Comparison of ENCODE assay signal across 33 mouse cellular contexts in the genomic region with DNA sequence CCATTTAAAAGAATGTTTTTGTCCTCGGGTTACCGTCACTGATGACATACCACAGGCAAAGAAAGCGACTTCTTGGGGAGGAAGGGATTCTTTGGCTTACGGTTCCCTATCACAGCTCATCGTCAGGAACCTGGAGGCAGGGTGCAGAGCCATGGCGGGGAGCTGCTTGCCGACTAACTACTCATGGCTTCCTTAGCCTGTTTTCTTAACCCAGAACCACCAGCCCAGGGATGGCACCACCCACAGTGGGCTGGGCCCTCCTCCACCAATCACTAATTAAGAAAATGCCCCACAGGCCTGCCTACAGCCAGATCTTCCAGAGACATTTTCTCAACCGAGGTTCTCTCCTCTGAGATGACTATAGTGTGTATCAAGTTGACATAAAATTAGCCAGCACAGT. TPM values are rescaled to one million over a fixed set of nuclear protein-coding genes. Genes with fewer than 3 reads are reported as not detected.
A peak's percentile ranks its signal among the peaks of the same experiment; 100 is the strongest.
DNase-seq lines count a peak whose midpoint lies in the region; ATAC-seq and TF ChIP-seq lines count a peak whose summit lies in the region.
"Had no signal": no experiment of that assay in that cellular context is flagged by ENCODE, and none has a peak within 500 bp of the region (broad histone marks: within the 10 kb centered on the region; RNA-seq: fewer than 3 reads in every experiment).

No protein-coding gene starts in this region.

- no peaks in the 10 kb centered on the region for H3K9me3 ChIP-seq in midbrain, embryonic 11.5 days (ENCODE audit: control insufficient read depth, low read length)
- H3K9me3 ChIP-seq in midbrain, postnatal 0 days (ENCODE audit: low read length), result no peaks in the 10 kb centered on the region
- no peaks in the 10 kb centered on the region for H3K9me3 ChIP-seq in liver, embryonic 16.5 days (replicated peaks; ENCODE audit: control insufficient read depth, low read length)
- H3K9me3 ChIP-seq: embryonic facial prominence, embryonic 10.5 days; embryonic facial prominence, embryonic 15.5 days; forebrain, embryonic 15.5 days; heart, embryonic 12.5 days; limb, embryonic 12.5 days; neural tube, embryonic 15.5 days had no signal

- H3K9ac ChIP-seq in midbrain, embryonic 11.5 days (ENCODE audit: low read length), result no peak overlapping the region
- no peak overlapping the region for H3K9ac ChIP-seq in midbrain, postnatal 0 days (replicated peaks; ENCODE audit: low read length, poor library complexity, severe bottlenecking)
- no peak overlapping the region for H3K9ac ChIP-seq in liver, embryonic 16.5 days (ENCODE audit: low read depth, low read length)
- H3K9ac ChIP-seq: embryonic facial prominence, embryonic 15.5 days; forebrain, embryonic 15.5 days; heart, embryonic 12.5 days; hindbrain, embryonic 14.5 days; limb, embryonic 12.5 days; neural tube, embryonic 15.5 days had no signal

- H3K4me2 ChIP-seq in midbrain, embryonic 11.5 days, result no peak overlapping the region
- H3K4me2 ChIP-seq in midbrain, postnatal 0 days (ENCODE audit: low read depth, low read length, poor library complexity, severe bottlenecking), result no peak overlapping the region
- H3K4me2 ChIP-seq in liver, embryonic 16.5 days (ENCODE audit: low read depth, low read length), result no peak overlapping the region
- H3K4me2 ChIP-seq: embryonic facial prominence, embryonic 15.5 days; forebrain, embryonic 15.5 days; heart, embryonic 12.5 days; hindbrain, embryonic 14.5 days; limb, embryonic 12.5 days; neural tube, embryonic 15.5 days had no signal

- peaks cover 19% of the 10 kb centered on the region for H3K36me3 ChIP-seq in midbrain, embryonic 11.5 days (ENCODE audit: control insufficient read depth, insufficient read depth, low read length)
- peaks cover 31% of the 10 kb centered on the region; the same call in 1 of the 2 replicates for H3K36me3 ChIP-seq in midbrain, postnatal 0 days (ENCODE audit: insufficient read depth, low read length)
- H3K36me3 ChIP-seq in liver, embryonic 16.5 days (ENCODE audit: control insufficient read depth, insufficient read depth), result peaks cover 40% of the 10 kb centered on the region

- no peak for ATAC-seq in midbrain, embryonic 11.5 days (ENCODE audit: low FRiP score)
- no peak for ATAC-seq in midbrain, postnatal 0 days (ENCODE audit: low FRiP score)
- peak; percentile 27; the same call in 1 of the 2 replicates for ATAC-seq in liver, embryonic 16.5 days (ENCODE audit: low read depth)
- ATAC-seq: activated CD4-positive, CD25-positive, alpha-beta regulatory T cell, adult 4 months; forebrain, embryonic 15.5 days had no signal

- DNase-seq in midbrain, embryonic 11.5 days (ENCODE audit: low spot score, missing footprints), result peak; percentile 44
- DNase-seq in midbrain, postnatal 0 days (ENCODE audit: low spot score), result no peak
- peak; percentile 45 for DNase-seq in ES-CJ7 (ENCODE audit: low read depth, low spot score)
- DNase-seq in ZHBTc4 (ENCODE audit: low read depth, low spot score), result peak; percentile 77
- DNase-seq in layer of hippocampus, adult 9-10 months (ENCODE audit: low spot score), result no peak
- DNase-seq in kidney, adult 9 months, result no peak
- DNase-seq: adrenal gland, adult 2 months; adrenal gland, postnatal 36 days; B cell, adult 2 months; cerebellum, adult 18-20 months; cerebellum, postnatal 14 days; gastrocnemius, postnatal 25 days; heart, adult 18-20 months; heart, postnatal 4 days; kidney, adult 18-20 months; kidney, postnatal 4 days; layer of hippocampus, postnatal 36 days; lung, adult 18-20 months; lung, postnatal 10 days; midbrain, embryonic 14.5 days; right cerebral cortex, postnatal 25 days; spleen, adult 18-20 months; thymus, postnatal 4 days had no signal

- WGBS in midbrain, embryonic 11.5 days, result 92% methylated on average over 8 of the region's 8 CpGs
- 92% methylated on average over 8 of the region's 8 CpGs for WGBS in midbrain, postnatal 0 days
- 83% methylated on average over 8 of the region's 8 CpGs for whole genome bisulfite sequencing in liver, embryonic 16.5 days (ENCODE audit: insufficient replicate concordance)

- H3K27me3 ChIP-seq in midbrain, embryonic 11.5 days (ENCODE audit: control insufficient read depth, insufficient read depth, low read length), result no peaks in the 10 kb centered on the region
- no peaks in the 10 kb centered on the region for H3K27me3 ChIP-seq in midbrain, postnatal 0 days (ENCODE audit: insufficient read depth, low read length)
- H3K27me3 ChIP-seq in liver, embryonic 16.5 days (ENCODE audit: control insufficient read depth, insufficient read depth, low read depth, low read length), result no peaks in the 10 kb centered on the region
- H3K27me3 ChIP-seq: embryonic facial prominence, embryonic 15.5 days; forebrain, embryonic 15.5 days; heart, embryonic 12.5 days; limb, embryonic 12.5 days; neural tube, embryonic 15.5 days had no signal

- H3K4me3 ChIP-seq in midbrain, embryonic 11.5 days (ENCODE audit: low read depth, low read length), result no peak overlapping the region
- no peak overlapping the region for H3K4me3 ChIP-seq in midbrain, postnatal 0 days (ENCODE audit: low read depth, low read length)
- H3K4me3 ChIP-seq in liver, embryonic 16.5 days (ENCODE audit: low read depth, low read length), result no peak overlapping the region
- H3K4me3 ChIP-seq: embryonic facial prominence, embryonic 10.5 days; embryonic facial prominence, embryonic 15.5 days; forebrain, embryonic 15.5 days; heart, embryonic 12.5 days; limb, embryonic 12.5 days; neural tube, embryonic 15.5 days had no signal

- H3K27ac ChIP-seq in midbrain, embryonic 11.5 days (ENCODE audit: low read depth, low read length), result no peak overlapping the region
- H3K27ac ChIP-seq in midbrain, postnatal 0 days (ENCODE audit: low read depth, low read length), result no peak overlapping the region
- no peak overlapping the region for H3K27ac ChIP-seq in liver, embryonic 16.5 days (ENCODE audit: low read length)
- H3K27ac ChIP-seq: embryonic facial prominence, embryonic 10.5 days; embryonic facial prominence, embryonic 15.5 days; forebrain, embryonic 15.5 days; hindbrain, embryonic 14.5 days; limb, embryonic 12.5 days; macrophage; neural tube, embryonic 15.5 days had no signal

- no peak for TF ChIP-seq CTCF in midbrain, postnatal 0 days (IDR thresholded peaks at IDR 0.05)

- no peaks in the 10 kb centered on the region for H3K4me1 ChIP-seq in midbrain, embryonic 11.5 days (ENCODE audit: control insufficient read depth, insufficient read depth, low read length)
- no peaks in the 10 kb centered on the region for H3K4me1 ChIP-seq in midbrain, postnatal 0 days (ENCODE audit: insufficient read depth, low read length)
- H3K4me1 ChIP-seq in liver, embryonic 16.5 days (ENCODE audit: control insufficient read depth, low read depth, low read length), result no peaks in the 10 kb centered on the region; the same call in 1 of the 2 replicates
- H3K4me1 ChIP-seq: embryonic facial prominence, embryonic 10.5 days; embryonic facial prominence, embryonic 15.5 days; forebrain, embryonic 15.5 days; heart, embryonic 12.5 days; limb, embryonic 12.5 days; neural tube, embryonic 15.5 days had no signal

RNA-seq across cellular contexts. Expression of a gene that starts 8.9 kb away (rescaled TPM):
- 120 and 121 TPM in 2 replicates for polyA plus RNA-seq in midbrain, embryonic 11.5 days (2014; fragmentation: Nextera tagmentation; extraction: Ambion mirVana)
- total RNA-seq in midbrain, postnatal 0 days (2014; rRNA removed), result 68.1 and 74.6 TPM in 2 replicates
- polyA plus RNA-seq in midbrain, postnatal 0 days (2015; fragmentation: Nextera tagmentation; extraction: Ambion mirVana), result 49.8 and 55.0 TPM in 2 replicates
- 70.7 and 80.2 TPM in 2 replicates for polyA plus RNA-seq in liver, embryonic 16.5 days (2015; fragmentation: Nextera tagmentation; extraction: Ambion mirVana)

RNA-seq across cellular contexts. Expression of a gene that starts 37.4 kb away (rescaled TPM):
- polyA plus RNA-seq in midbrain, embryonic 11.5 days (2014; fragmentation: Nextera tagmentation; extraction: Ambion mirVana), result 171 and 182 TPM in 2 replicates
- total RNA-seq in midbrain, postnatal 0 days (2014; rRNA removed), result 99.2 and 99.5 TPM in 2 replicates
- polyA plus RNA-seq in midbrain, postnatal 0 days (2015; fragmentation: Nextera tagmentation; extraction: Ambion mirVana), result 172 and 176 TPM in 2 replicates
- 52.7 and 56.9 TPM in 2 replicates for polyA plus RNA-seq in liver, embryonic 16.5 days (2015; fragmentation: Nextera tagmentation; extraction: Ambion mirVana)

Comparison
In these comparisons a context has a peak if more than half of its experiments do, and no peak if none do; other contexts are left out.
1. DNase-seq: peak in midbrain, embryonic 11.5 days (single experiment), ES-CJ7 (single experiment) and ZHBTc4 (single experiment); none in midbrain, postnatal 0 days (single experiment), layer of hippocampus, adult 9-10 months (single experiment) and kidney, adult 9 months (single experiment).